Mouse (Mus musculus): ENCODE measurements around the gene Pkd2. TPM values are rescaled to one million over a fixed set of nuclear protein-coding genes. Genes with fewer than 3 reads are reported as not detected.

Gene Pkd2
- total RNA-seq, 2 experiments from 2014 or later, result 25.2 to 26.7 TPM

GRCm38 (mm10) chr5:104460456-104460838, 1.2 kb downstream of the Pkd2 start:
- intact Hi-C loops (cut with DNase I), result no loop called here
- peak in 1 of 2 experiments; percentile 3 for DNase-seq (ENCODE audit: low spot score in 2 of 2)

- no peak for DNase-seq (ENCODE audit: low spot score in 2 of 2)
- intact Hi-C loops (cut with DNase I), result no loop called here
These were observed 1.6 kb downstream of the Pkd2 start for GRCm38 (mm10) chr5:104460856-104461255.

- no peak for DNase-seq (ENCODE audit: low spot score in 2 of 2)
- intact Hi-C loops (cut with DNase I), result no loop called here
These were observed 6.0 kb downstream of the Pkd2 start for GRCm38 (mm10) chr5:104465279-104465678.

- intact Hi-C loops (cut with DNase I), result no loop called here
- no peak for DNase-seq (ENCODE audit: low spot score in 2 of 2)
These were observed 6.5 kb downstream of the Pkd2 start for GRCm38 (mm10) chr5:104465731-104466130.

- intact Hi-C loops (cut with DNase I), result no loop called here
- no peak for DNase-seq (ENCODE audit: low spot score in 2 of 2)
These were observed 7.6 kb downstream of the Pkd2 start for GRCm38 (mm10) chr5:104466816-104467215.

- intact Hi-C loops (cut with DNase I), result no loop called here
These were observed 9.3 kb downstream of the Pkd2 start for GRCm38 (mm10) chr5:104468586-104468985.

GRCm38 (mm10) chr5:104470981-104471391, 11.7 kb downstream of the Pkd2 start:
- DNase-seq (ENCODE audit: low spot score in 2 of 2), result no peak
- intact Hi-C loops (cut with DNase I), result no loop called here

More at GRCm38 (mm10) chr5:104468586-104468985, 9.3 kb downstream of the Pkd2 start:
- DNase-seq (ENCODE audit: low spot score in 2 of 2), result no peak

- DNase-seq (ENCODE audit: low spot score in 2 of 2), result peak in 1 of 2 experiments; percentile 21
- intact Hi-C loops (cut with DNase I), result no loop called here
These were observed 13.1 kb downstream of the Pkd2 start for GRCm38 (mm10) chr5:104472371-104472770.

GRCm38 (mm10) chr5:104480367-104480766, 21.1 kb downstream of the Pkd2 start:
- DNase-seq (ENCODE audit: low spot score in 2 of 2), result no peak
- intact Hi-C loops (cut with DNase I), result no loop called here

- DNase-seq (ENCODE audit: low spot score in 2 of 2), result no peak
These were observed 23.6 kb downstream of the Pkd2 start for GRCm38 (mm10) chr5:104482856-104483255.

GRCm38 (mm10) chr5:104491561-104491960, 32.3 kb downstream of the Pkd2 start:
- intact Hi-C loops (cut with DNase I), result no loop called here
- DNase-seq (ENCODE audit: low spot score in 2 of 2), result no peak

More at GRCm38 (mm10) chr5:104482856-104483255, 23.6 kb downstream of the Pkd2 start:
- intact Hi-C loops (cut with DNase I), result no loop called here

- intact Hi-C loops (cut with DNase I), result no loop called here
- DNase-seq (ENCODE audit: low spot score in 2 of 2), result no peak
These were observed 45.6 kb downstream of the Pkd2 start for GRCm38 (mm10) chr5:104504883-104505282.

- intact Hi-C loops (cut with DNase I), result no loop called here
- DNase-seq (ENCODE audit: low spot score in 2 of 2), result no peak
These were observed 48.6 kb downstream of the Pkd2 start for GRCm38 (mm10) chr5:104507829-104508194.

- peak; percentile 64 to 87 for DNase-seq (ENCODE audit: low spot score in 2 of 2)
- intact Hi-C loops (cut with DNase I), result no loop called here
These were observed 49.1 kb downstream of the Pkd2 start, which contains the start of gene BC005561 for GRCm38 (mm10) chr5:104508195-104508891. TSS of gene BC005561 (plus strand) at chr5:104508352.

- intact Hi-C loops (cut with DNase I), result no loop called here
- no peak for DNase-seq (ENCODE audit: low spot score in 2 of 2)
These were observed 52.0 kb downstream of the Pkd2 start for GRCm38 (mm10) chr5:104511211-104511610.

- intact Hi-C loops (cut with DNase I), result no loop called here
- DNase-seq (ENCODE audit: low spot score in 2 of 2), result no peak
These were observed 79.4 kb downstream of the Pkd2 start for GRCm38 (mm10) chr5:104538612-104539011.

- intact Hi-C loops (cut with DNase I), result no loop called here
- DNase-seq (ENCODE audit: low spot score in 2 of 2), result no peak
These were observed 80.1 kb downstream of the Pkd2 start for GRCm38 (mm10) chr5:104539331-104539730.

Other genes starting within 250 kb of the Pkd2 start
- under 1 TPM; 0.29 to 0.32 TPM for gene Ibsp, start 160.3 kb upstream of the Pkd2 start, total RNA-seq (2021)
- not detected for gene Mepe, start 134.1 kb upstream of the Pkd2 start, total RNA-seq (2021)
- gene Spp1, start 24.3 kb upstream of the Pkd2 start, total RNA-seq (2021), result 1 to 10 TPM; 7.5 TPM
- 10 to 100 TPM; 13.0 to 14.4 TPM for gene BC005561, start 48.9 kb downstream of the Pkd2 start, total RNA-seq (2021)

Measured in left cerebral cortex, postnatal 14 days (tissue).